Mouse (Mus musculus) cerebellum, adult 2 months (tissue): ENCODE results near the gene Taok3.
A peak's percentile ranks its signal among the peaks of the same experiment; 100 is the strongest.

Source experiments
- CTCF ChIP-seq: fragments of 200-500 bp; IDR thresholded peaks from 2 replicates; pipeline ENCODE4 v1.5.1; 2011; ENCODE audit warnings: low read depth, mild to moderate bottlenecking, control low read depth, low read length, moderate library complexity, borderline replicate concordance; ENCODE audit not compliant: insufficient read depth
- POLR2A ChIP-seq: fragments of 200-500 bp; IDR thresholded peaks from 2 replicates; pipeline ENCODE4 v1.6.1; 2011; ENCODE audit warnings: low read length, control low read depth, borderline replicate concordance; ENCODE audit not compliant: insufficient read depth

DNA sequence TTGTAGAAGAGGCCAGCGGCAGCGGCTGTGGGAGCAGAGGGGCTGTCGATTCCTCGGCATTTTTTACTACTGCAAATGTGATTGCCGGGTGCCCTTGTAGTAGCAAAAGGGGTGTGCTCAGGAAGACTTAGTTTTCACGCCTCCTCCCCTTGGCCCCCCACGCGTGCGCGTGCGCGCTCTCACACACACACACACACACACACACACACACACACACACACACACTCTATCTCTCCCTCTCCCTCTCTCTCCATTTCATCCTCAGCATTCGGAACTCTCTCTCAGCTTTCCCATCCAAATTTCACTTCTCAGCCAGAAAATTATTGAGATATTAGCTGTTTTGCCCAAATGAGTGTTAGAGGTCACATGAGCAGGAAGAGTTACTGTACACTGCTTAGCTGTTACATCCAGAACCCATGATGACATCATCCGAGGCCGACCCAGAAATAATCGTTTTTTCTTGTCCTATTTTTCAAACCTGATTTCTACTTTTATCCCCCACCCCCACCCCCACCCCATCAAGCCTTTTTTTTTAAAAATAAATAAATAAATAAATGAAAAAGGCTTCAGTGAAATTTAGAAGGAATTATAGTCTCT, 122.1 kb downstream of the Taok3 start:
- peak; percentile 28; the same call in 1 of the 2 replicates for TF ChIP-seq POLR2A
- TF ChIP-seq CTCF, result no peak
